Mouse (Mus musculus): ENCODE data around the gene Sphkap.

The Sphkap gene

DNA sequence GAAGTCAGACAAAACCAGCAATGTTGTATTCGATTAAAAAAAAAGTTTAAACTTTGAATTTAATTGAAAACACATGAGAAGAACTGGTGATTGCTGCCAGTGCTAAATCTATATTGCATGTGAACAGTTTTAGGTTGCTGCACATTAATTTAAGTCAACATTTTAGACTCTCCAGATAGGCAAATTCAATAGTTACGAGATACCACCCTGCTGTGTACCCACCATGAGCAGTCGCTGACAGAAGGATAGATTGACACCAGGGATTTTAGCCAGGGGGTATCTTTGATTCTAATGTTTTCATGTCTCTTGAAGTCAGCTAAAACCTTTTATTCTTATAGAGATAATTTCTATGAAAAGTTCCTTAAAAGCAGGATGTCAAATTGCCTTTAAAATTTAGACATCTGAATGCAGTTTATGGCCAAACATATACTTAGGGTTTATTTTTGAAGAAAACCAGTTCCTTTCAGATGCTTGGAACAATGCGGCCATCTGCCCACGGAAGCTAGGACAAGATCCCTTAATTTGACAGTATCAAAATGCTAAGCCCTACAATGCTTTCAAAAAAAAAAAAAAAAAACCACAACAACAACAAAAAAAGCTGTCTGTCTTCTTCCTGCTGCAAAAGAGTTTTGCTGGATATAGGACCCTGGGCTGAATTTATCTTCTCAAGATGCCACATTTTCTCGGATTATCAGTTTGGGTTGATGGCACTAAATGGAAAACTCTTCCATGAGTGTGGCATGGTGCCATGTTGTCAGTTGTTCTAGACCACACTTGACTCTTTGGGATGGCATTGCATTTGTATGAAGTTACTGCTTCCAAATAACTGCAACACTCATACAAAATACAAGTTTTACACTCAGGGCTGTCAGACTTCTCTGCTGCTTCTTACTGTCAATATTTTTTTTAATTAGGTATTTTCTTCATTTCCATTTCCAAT is 110.6 kb downstream of the Sphkap start:
- DNase-seq (ENCODE audit: low spot score) = no peak

DNA sequence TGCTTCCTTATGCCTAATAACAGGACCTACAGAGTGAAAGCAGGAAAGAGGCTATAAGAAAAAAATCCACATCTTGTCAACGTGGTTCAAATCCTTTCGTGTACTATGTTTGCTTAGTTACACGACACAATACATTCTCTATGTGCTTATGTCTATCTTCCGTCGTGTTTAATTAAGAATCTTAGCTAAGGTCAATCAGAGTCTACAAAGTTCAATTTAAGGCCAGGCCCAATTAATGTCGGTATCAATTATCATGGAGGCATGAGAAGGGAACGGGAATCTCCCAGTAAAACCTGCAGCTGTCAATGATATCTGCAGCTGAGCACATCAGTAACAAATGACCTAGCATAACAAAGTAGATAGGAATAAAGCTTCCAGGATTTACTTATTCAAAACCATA is 122.1 kb downstream of the Sphkap start:
- peak; percentile 85 for DNase-seq (ENCODE audit: low spot score)

DNA sequence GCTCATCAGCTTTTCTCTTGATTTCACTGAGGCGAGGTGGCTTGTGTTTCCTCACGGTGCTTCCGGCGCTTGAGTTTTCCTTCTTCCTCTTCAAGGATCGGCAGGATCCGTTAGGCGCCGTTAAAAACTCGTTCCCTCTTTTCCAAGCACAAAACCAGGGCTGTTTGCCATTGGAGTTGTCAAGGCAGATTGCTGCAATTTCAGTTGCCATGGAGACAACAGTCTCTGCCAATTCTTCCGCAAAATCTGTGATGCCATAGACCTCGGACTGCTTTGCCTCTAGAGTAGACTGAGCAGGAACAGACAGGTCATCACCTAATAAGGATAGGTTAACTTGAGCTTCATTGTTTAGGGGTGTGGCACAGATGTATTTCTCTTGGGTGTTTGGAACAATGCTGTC is 131.0 kb downstream of the Sphkap start:
- DNase-seq (ENCODE audit: low spot score) = no peak

DNA sequence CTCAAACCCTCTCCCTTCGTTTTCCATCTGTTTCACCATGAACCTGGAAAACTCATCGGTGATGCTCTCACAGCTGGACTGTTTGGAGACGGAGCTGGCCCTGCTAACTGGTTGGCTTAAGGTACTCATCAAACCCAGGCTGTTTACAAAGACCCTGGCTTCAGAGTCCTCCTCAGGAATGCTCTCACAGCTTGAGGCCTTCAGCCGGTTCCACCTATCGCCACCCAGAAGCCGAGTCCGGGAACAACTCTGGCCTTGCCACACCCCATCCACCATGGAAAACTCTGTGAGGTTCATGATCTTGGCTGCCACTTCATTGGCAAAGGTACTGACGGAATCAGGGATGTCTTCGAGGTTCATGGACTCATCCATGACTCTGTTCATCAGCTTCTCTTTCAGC is 131.4 kb downstream of the Sphkap start:
- no peak for DNase-seq (ENCODE audit: low spot score)

GRCm38 (mm10) chr1:83251746-83252145 is 156.3 kb downstream of the Sphkap start:
- no peak for DNase-seq (ENCODE audit: low spot score)

DNA sequence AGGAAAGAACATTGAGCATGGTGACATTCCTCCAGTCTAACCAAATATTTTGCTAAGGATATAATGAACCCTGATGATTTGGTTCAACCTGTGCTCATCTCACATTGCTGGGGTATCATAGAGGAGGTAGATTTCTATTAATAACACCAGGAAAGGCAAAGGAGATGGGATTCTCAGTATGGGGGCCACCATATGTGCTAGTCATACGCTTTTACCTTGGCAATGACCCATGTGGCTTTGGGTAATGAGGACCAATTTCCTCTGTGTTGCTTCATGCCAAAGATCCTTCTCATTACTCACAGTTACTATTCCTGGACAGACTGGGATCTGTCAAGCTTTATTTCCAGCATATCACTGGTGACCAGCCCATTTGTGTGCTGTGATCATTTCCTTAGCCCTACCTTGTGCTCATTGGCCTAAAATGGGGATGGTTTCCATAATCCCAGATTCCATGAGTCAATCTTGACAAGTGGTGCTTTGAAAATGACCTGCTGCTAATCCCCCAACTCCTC is 159.7 kb downstream of the Sphkap start:
- DNase-seq (ENCODE audit: low spot score) = no peak

DNA sequence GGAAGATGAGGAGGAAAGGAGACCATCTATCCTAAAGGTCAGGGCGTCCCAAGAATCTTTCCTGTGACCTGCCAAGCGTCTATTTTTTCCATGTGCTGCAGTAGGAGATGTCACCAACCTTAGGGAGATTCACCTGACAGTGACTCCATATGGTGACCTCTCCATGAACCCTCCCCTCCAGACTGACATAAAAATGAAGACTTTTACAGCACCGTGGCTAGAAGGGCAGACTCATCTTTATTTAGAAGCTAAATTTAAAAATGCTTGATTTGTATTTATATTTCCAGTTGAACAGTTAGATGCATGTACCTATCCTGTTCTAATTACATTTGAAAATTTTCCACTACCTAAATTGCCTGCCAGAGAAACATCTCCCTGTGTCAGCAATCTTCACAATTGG is 180.1 kb downstream of the Sphkap start:
- DNase-seq (ENCODE audit: low spot score) = no peak

DNA sequence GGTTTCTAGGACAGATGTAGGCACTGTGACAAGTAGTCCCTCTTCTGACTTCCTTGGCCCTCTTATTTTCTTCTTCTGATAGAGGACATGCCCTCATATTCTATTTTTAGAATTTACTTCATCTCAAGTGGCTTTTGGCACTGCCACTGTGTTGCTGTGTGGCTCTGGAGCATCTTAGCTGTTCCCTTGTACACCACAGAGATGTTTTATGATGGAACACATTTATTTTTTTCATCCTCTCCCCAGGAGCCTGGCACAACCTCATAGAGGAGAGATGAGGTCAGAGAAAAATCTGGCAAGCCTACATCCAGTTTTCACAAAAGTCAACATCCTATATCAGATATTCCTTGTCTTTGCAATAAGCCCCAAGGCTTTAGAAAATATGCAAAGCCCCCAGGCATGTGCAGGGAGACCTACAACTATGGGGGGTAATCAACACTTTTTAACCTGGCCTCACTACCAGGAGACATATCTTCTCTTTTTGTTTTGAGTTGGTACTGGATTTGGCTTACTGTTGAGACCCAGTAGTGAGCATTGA is 183.5 kb downstream of the Sphkap start:
- DNase-seq (ENCODE audit: low spot score) = no peak

GRCm38 (mm10) chr1:83223072-83223471 is 184.9 kb downstream of the Sphkap start:
- peak; percentile 78 for DNase-seq (ENCODE audit: low spot score)

DNA sequence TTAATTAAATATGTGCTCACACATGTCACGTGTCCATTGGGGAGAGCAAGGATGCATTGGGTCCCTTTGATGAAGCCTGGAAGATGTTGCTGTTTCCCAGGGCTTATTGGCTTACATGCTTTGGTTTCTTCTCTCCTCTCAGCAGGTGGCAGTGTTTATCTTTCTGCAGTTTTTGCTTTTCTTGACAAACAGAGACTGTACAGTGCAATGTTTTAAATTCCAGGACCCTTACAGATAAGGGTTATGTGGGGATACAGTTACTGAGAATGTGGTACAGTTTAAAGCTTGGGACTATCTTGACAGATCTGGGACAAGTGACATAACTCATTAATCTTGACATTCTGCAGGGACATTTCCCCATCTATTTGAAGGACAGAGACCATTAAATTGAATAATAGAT is 189.7 kb downstream of the Sphkap start:
- DNase-seq (ENCODE audit: low spot score) = peak; percentile 58

DNA sequence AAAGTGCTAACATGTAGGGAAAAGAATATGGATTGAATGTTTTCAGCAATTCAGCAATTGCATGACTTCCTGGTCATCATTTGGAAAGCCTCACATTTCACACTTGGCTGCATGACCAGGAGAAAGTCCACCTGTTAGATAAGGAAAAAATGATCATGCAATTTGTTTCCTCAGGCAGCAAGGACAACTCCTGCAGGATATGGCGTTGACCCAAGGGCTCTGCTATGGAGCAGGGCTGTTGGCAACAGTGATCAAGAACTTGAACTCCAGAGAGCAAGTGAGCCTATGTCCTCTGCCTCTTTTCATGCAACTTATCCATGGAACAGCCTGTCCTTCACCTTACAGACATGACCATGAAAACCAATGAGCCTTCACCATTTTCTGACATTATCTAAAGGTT is 198.0 kb downstream of the Sphkap start:
- no peak for DNase-seq (ENCODE audit: low spot score)
